Mouse (Mus musculus) lung, embryonic 15.5 days (tissue): Measurements from ENCODE around the gene Ssr2. TPM values are rescaled to one million over a fixed set of nuclear protein-coding genes. Genes with fewer than 3 reads are reported as not detected.
A peak's percentile ranks its signal among the peaks of the same experiment; 100 is the strongest.

ENCODE experiments used
- ATAC-seq: fragments of 200-750 bp; cut with Nextera tagmentation; 2 replicates; pipeline ENCODE4 v1.8.0; 2017; ENCODE audit warnings: moderate number of reproducible peaks, borderline replicate concordance; ENCODE audit not compliant: low FRiP score, low TSS enrichment; ENCODE audit errors: extremely low read depth
- H3K27ac ChIP-seq: fragments of 300-500 bp; sonication (generic); 2 replicates; pipeline ENCODE4 v1.5.1; 2015; ENCODE audit warnings: moderate library complexity, mild to moderate bottlenecking, inconsistent platforms
- H3K27me3 ChIP-seq: fragments of 300-500 bp; sonication (generic); 2 replicates; pipeline ENCODE4 v1.6.1; 2015; ENCODE audit warnings: inconsistent platforms
- H3K36me3 ChIP-seq: fragments of 300-500 bp; sonication (generic); 2 replicates; pipeline ENCODE4 v1.6.1; 2015; ENCODE audit warnings: inconsistent platforms
- H3K4me1 ChIP-seq: fragments of 300-500 bp; sonication (generic); 2 replicates; pipeline ENCODE4 v1.6.1; 2015; ENCODE audit warnings: inconsistent platforms
- H3K4me2 ChIP-seq: fragments of 300-500 bp; sonication (generic); 2 replicates; pipeline ENCODE4 v1.6.1; 2015; ENCODE audit warnings: inconsistent platforms, mild to moderate bottlenecking, moderate library complexity
- H3K4me3 ChIP-seq: fragments of 300-500 bp; sonication (generic); 2 replicates; pipeline ENCODE4 v1.5.1; 2015; ENCODE audit warnings: mild to moderate bottlenecking, inconsistent platforms
- H3K9ac ChIP-seq: fragments of 300-500 bp; sonication (generic); 2 replicates; pipeline ENCODE4 v1.6.1; 2015; ENCODE audit warnings: inconsistent platforms
- H3K9me3 ChIP-seq: fragments of 300-500 bp; sonication (generic); 2 replicates; pipeline ENCODE4 v1.6.1; 2016; ENCODE audit warnings: inconsistent platforms
- WGBS: fragments of 180-500 bp; shearing (Covaris S2); methylation state at CpG from one replicate; pipeline ENCODE4 v1.1.7; 2015; 5-methylcytosine and 5-hydroxymethylcytosine counted together
- polyA plus RNA-seq: library from polyadenylated mRNA; unstranded; fragments of >200 nt; fragmentation: Nextera tagmentation; extraction: Ambion mirVana; gene quantifications from 2 replicates; pipeline ENCODE4 v1.2.1, GENCODE M21; 2015

Gene Ssr2
- 290 and 301 TPM in 2 replicates for polyA plus RNA-seq

DNA sequence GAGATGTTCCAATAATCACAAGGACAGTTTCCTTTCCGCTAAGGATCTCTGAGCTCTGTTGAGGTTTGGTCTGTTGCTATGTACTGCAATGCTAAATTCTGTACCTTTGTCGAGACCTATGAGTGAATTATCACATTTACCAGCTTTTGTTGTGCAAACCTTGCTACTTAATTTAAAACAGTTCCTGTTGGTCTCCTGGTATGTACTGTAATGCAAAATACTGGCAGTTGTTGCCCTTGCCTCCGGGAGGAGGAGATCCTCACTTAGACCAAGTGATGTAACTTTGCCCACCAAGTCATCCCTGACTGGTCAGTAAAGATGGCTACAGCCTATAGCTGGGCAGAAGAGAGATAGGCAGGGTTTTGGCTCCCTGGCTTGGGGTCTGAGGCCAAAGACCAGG, at the start of gene Ssr2:
Gene Ssr2 (plus strand): TSS at position 337 of the 400 bp plus-strand sequence.
- no peak for ATAC-seq

DNA sequence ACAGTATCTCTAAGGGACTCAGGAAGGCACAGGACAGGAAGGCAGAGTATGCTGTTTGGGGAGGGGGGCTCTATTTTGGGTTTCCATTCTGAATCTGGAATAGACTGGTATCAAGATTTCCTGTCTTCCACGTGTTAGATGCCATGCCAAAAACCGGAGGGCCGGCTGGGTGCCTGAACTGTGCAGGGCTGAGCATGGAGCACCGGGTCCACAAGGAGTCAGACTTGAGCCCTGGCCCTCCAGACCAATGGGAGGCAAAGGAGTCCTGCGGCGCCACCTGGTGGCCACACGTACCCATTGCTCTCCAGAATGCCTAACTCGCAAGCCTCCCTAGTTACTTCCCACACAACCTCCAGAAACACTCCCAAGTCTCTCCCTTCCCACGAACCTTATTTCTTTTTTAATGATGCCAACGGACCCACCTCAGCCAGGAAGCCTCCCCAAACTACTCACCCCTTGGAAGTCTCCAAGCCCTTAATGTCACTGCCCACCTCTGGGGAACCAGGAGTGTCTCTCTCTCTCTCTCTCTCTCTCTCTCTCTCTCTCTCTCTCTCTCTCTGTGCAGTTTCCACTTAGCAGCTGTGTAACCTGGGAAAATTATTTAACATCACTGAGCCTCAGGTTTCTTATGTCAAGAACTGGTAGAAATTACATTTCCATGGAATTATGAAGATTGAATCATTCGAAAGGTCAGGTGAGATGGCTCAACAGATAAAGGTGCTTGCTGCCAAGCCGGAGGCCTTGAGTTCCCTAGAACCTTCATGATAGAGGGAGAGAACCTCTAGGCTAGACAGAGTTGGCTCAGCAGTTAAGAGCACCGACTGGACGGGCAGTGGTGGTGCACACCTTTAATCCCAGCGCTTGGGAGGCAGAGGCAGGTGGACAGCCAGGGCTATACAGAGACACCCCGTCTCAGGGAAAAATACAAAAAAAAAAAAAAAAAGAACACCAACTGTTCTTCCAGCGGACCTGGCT, 49.2 kb upstream of the Ssr2 start:
- peak overlapping the region; percentile 19; the same call in 1 of the 2 replicates for H3K4me2 ChIP-seq
- peaks cover 16% of the 10 kb centered on the region for H3K36me3 ChIP-seq
- H3K9me3 ChIP-seq = no peaks in the 10 kb centered on the region
- no peak overlapping the region for H3K9ac ChIP-seq
- no peaks in the 10 kb centered on the region for H3K27me3 ChIP-seq
- ATAC-seq = peak; percentile 83
- 0 out of 2 replicates have a peak overlapping the region, but pooled peaks have one; percentile 31 for H3K27ac ChIP-seq
- H3K4me3 ChIP-seq = no peak overlapping the region
- WGBS = 32% methylated on average over 17 of the region's 17 CpGs
- peaks cover 37% of the 10 kb centered on the region for H3K4me1 ChIP-seq

More for the DNA sequence above, at the start of gene Ssr2:
- Histone ChIP-seq H3K9ac (no peak within 1 kb of the TSS), H3K4me2 (no peak within 1 kb of the TSS), H3K27ac (no peak within 1 kb of the TSS), H3K36me3 (no peaks in the 10 kb centered on the region; the same call in 1 of the 2 replicates), H3K4me1 (peaks cover 6% of the 10 kb centered on the region), H3K9me3 (no peaks in the 10 kb centered on the region), H3K27me3 (no peaks in the 10 kb centered on the region), H3K4me3 (no peak within 1 kb of the TSS)
- WGBS = 80% methylated on average over 3 of the region's 3 CpGs

GRCm38 (mm10) chr3:88527565-88527964, 48.1 kb upstream of the Ssr2 start:
- Histone ChIP-seq H3K9ac (0 out of 2 replicates have a peak overlapping the region, but pooled peaks have one; percentile 22), H3K27me3 (no peaks in the 10 kb centered on the region), H3K4me2 (peak overlapping the region; percentile 6; the same call in 1 of the 2 replicates), H3K36me3 (peaks cover 16% of the 10 kb centered on the region), H3K4me3 (no peak overlapping the region), H3K9me3 (no peaks in the 10 kb centered on the region), H3K4me1 (peaks cover 37% of the 10 kb centered on the region), H3K27ac (peak overlapping the region; percentile 27; the same call in 1 of the 2 replicates)
- ATAC-seq = no peak
- WGBS = 37% methylated on average over 8 of the region's 8 CpGs

DNA sequence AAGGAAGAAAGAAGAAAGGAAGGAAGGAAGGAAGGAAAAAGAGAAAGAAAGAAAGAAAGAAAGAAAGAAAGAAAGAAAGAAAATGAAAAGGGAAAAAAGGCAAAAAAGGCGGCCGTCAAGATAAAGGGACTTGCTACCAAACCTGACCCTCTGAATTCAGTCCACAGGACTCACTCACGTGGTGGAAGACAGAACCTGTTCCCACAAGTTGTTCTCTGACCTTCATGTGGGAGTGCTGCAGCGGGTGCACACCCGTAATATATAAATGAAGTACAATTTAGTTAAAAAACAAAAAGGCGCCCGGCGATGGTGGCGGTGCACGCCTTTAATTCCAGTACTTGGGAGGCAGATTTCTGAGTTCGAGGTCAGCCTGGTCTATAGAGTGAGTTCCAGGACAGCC, 47.0 kb upstream of the Ssr2 start:
- no peak for ATAC-seq
- WGBS = 81% methylated on average over 11 of the region's 11 CpGs
- H3K27ac ChIP-seq = no peak overlapping the region

DNA sequence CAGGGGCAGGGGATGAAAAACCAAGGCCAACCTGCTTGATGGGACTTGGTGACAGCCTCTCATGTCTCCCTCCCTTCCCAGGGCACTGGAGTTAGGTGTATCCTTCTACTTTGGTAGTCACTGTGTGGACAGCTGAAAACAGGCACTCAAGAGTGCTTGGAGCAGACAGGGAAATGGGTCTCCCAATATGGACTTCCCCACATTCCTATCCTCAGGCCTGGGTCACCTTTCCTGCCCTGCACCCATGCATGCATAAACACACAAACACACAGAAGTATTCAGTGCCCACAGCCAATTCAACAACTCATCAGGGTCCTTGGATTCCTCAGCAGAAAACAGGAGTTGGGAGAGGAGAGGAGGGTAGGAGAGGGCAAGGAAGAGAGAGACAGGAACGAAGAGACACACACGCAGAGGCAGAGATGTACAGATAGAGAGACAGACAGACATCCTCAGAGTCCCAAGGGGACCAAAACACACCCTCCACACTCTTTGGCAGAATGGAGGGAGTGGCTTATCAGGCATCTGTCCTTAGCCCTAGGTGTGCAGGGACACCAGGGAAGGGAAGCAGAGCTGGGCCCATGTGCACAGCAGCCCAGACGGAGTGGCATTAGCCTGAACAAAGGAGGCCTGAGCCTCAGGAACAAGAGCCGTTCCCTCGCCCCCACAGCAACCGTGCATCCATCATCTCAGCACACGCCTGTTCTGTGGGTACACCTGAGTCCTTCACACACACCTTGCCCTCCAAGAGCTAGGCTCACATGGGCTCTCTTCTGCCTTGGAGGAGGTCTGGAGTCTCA, 46.3 kb upstream of the Ssr2 start:
- H3K4me3 ChIP-seq = no peak overlapping the region
- 0 out of 2 replicates have a peak overlapping the region, but pooled peaks have one; percentile 96 for H3K9ac ChIP-seq
- H3K4me1 ChIP-seq = peaks cover 45% of the 10 kb centered on the region
- H3K27ac ChIP-seq = no peak overlapping the region
- no peaks in the 10 kb centered on the region for H3K27me3 ChIP-seq
- H3K9me3 ChIP-seq = no peaks in the 10 kb centered on the region
- peaks cover 9% of the 10 kb centered on the region for H3K36me3 ChIP-seq
- WGBS = 38% methylated on average over 7 of the region's 7 CpGs
- no peak for ATAC-seq
- H3K4me2 ChIP-seq = peak overlapping the region; percentile 87

More for the DNA sequence above, 47.0 kb upstream of the Ssr2 start:
- Histone ChIP-seq H3K9ac (no peak overlapping the region), H3K4me1 (peaks cover 38% of the 10 kb centered on the region), H3K9me3 (no peaks in the 10 kb centered on the region), H3K27me3 (no peaks in the 10 kb centered on the region), H3K36me3 (peaks cover 15% of the 10 kb centered on the region), H3K4me3 (no peak overlapping the region), H3K4me2 (no peak overlapping the region)

- peaks cover 54% of the 10 kb centered on the region for H3K4me1 ChIP-seq
Measured at GRCm38 (mm10) chr3:88530082-88530864, 45.4 kb upstream of the Ssr2 start.

DNA sequence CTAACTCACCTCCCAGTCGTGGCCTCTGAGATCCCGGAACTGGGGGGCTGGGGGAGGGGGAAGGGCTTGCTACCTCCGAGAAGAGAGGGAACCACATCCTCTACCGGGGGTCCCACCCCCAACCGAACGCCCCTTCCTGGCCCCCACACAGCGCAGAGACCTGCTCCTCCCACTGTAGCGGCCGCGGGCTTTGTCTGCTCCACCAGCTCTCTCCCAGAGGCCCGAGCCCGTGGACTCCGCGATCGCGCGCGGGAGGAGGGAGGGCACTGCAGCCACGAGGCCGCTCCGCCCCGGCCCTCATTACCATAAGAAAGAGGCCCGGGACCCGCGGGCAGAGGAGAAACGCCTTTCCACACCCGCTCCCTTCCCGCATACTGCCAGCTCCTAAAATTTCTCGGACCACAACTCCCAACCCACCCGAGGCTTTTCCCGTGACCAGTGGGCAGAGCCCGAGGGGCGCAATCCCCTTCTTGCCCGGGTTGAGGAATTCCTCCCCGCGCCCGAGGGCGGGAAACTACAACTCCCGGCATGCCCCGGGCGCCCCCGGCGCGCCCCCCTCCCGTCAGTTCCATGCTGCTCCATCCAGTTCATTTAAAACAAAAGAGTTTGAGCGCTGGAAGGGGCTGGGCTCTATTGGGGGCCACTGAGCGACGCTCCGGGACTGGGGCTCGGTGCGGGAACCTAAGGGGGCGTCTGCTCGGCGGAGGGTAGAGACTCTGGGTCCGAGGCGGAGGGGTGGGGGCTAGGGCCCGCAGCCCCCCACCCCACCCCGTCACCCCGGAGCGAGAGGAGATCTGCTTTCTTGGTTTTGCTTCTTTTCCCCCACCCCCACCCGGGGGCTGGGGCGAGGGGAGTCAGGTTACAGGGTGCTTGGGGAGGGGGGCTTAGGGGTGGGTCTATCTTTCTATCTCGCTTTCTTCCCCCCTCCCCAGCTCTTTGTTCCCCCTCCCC, 44.1 kb upstream of the Ssr2 start:
- no peaks in the 10 kb centered on the region for H3K27me3 ChIP-seq
- H3K36me3 ChIP-seq = peaks cover 8% of the 10 kb centered on the region
- peak overlapping the region; percentile 89 for H3K4me3 ChIP-seq
- peaks cover 62% of the 10 kb centered on the region for H3K4me1 ChIP-seq
- peak; percentile 85 for ATAC-seq
- H3K9ac ChIP-seq = peak overlapping the region; percentile 96
- peak overlapping the region; percentile 96 for H3K27ac ChIP-seq
- H3K9me3 ChIP-seq = no peaks in the 10 kb centered on the region
- under 1% methylated on average over 56 of the region's 63 CpGs for WGBS
- H3K4me2 ChIP-seq = peak overlapping the region; percentile 87

More at GRCm38 (mm10) chr3:88530082-88530864, 45.4 kb upstream of the Ssr2 start:
- no peaks in the 10 kb centered on the region for H3K9me3 ChIP-seq
- H3K27ac ChIP-seq = peak overlapping the region; percentile 96
- H3K4me3 ChIP-seq = peak overlapping the region; percentile 89
- WGBS = 18% methylated on average over 11 of the region's 11 CpGs
- peak overlapping the region; percentile 96 for H3K9ac ChIP-seq
- H3K27me3 ChIP-seq = no peaks in the 10 kb centered on the region
- H3K36me3 ChIP-seq = peaks cover under 1% of the 10 kb centered on the region; the same call in 1 of the 2 replicates
- no peak for ATAC-seq
- H3K4me2 ChIP-seq = peak overlapping the region; percentile 87

- Histone ChIP-seq H3K9ac (peak within 1 kb of the TSS; percentile 96), H3K4me3 (peak within 1 kb of the TSS; percentile 89), H3K36me3 (peaks cover 14% of the 10 kb centered on the region), H3K27me3 (no peaks in the 10 kb centered on the region), H3K27ac (peak within 1 kb of the TSS; percentile 96), H3K4me2 (peak within 1 kb of the TSS; percentile 87), H3K4me1 (peaks cover 67% of the 10 kb centered on the region), H3K9me3 (no peaks in the 10 kb centered on the region)
- 4% methylated on average over 7 of the region's 31 CpGs for WGBS
- ATAC-seq = peak; percentile 1; the same call in 1 of the 2 replicates
Measured at GRCm38 (mm10) chr3:88532299-88532674, 43.4 kb upstream of the Ssr2 start, which contains the start of gene Mex3a. Gene Mex3a, plus strand, starts transcription at chr3:88532395.

- no peaks in the 10 kb centered on the region for H3K9me3 ChIP-seq
- H3K4me1 ChIP-seq = peaks cover 65% of the 10 kb centered on the region
- H3K4me2 ChIP-seq = peak overlapping the region; percentile 87
- WGBS = under 1% methylated on average over 40 of the region's 40 CpGs
- peak overlapping the region; percentile 89 for H3K4me3 ChIP-seq
- H3K27ac ChIP-seq = peak overlapping the region; percentile 96
- H3K27me3 ChIP-seq = no peaks in the 10 kb centered on the region
- peaks cover 20% of the 10 kb centered on the region for H3K36me3 ChIP-seq
- peak; percentile 19 for ATAC-seq
- H3K9ac ChIP-seq = peak overlapping the region; percentile 96
Measured at GRCm38 (mm10) chr3:88532689-88533511, 42.8 kb upstream of the Ssr2 start.
